In genomic region chr4:123682291-123682690, GRCm38 (mm10) we compare ENCODE assay signal across 16 mouse cellular contexts. TPM values are rescaled to one million over a fixed set of nuclear protein-coding genes. Genes with fewer than 3 reads are reported as not detected.
DNase-seq lines count a peak whose midpoint lies in the region; ATAC-seq and TF ChIP-seq lines count a peak whose summit lies in the region.
"Had no signal": no experiment of that assay in that cellular context is flagged by ENCODE, and none has a peak within 500 bp of the region (broad histone marks: within the 10 kb centered on the region; RNA-seq: fewer than 3 reads in every experiment).

No protein-coding gene starts in this region.

- no peak for TF ChIP-seq POLR2A in olfactory bulb, adult 2 months (IDR thresholded peaks at IDR 0.05; ENCODE audit: insufficient read depth, low read depth, low read length)

- peaks cover 17% of the 10 kb centered on the region; the same call in 1 of the 2 replicates for H3K27me3 ChIP-seq in heart, embryonic 10.5 days (ENCODE audit: insufficient read depth, poor library complexity, severe bottlenecking)
- H3K27me3 ChIP-seq in liver, postnatal 0 days (ENCODE audit: insufficient read depth, low read length) = peaks cover 19% of the 10 kb centered on the region
- H3K27me3 ChIP-seq: forebrain, embryonic 15.5 days; hindbrain, embryonic 13.5 days had no signal

- no peak for DNase-seq in heart, embryonic 10.5 days (ENCODE audit: low spot score)
- DNase-seq in heart, postnatal 14 days = no peak
- DNase-seq in brain, adult 2 months (ENCODE audit: low read depth, low spot score) = peak; percentile 43
- DNase-seq in cerebellum, adult 8-10 months = peak; percentile 36
- DNase-seq in liver, postnatal 0 days = no peak
- no peak for DNase-seq in frontal cortex, adult 2 months (ENCODE audit: extremely low spot score in 1 of 2, low spot score in 1 of 2)
- DNase-seq: adrenal gland, adult 2 months; adrenal gland, postnatal 25 days; gastrocnemius, postnatal 14 days; kidney, adult 11 months had no signal

- TF ChIP-seq CTCF in olfactory bulb, adult 2 months (IDR thresholded peaks at IDR 0.05; ENCODE audit: insufficient read depth, low read depth, low read length) = no peak
- TF ChIP-seq CTCF in liver, postnatal 0 days (IDR thresholded peaks at IDR 0.05; ENCODE audit: low read depth) = no peak

- H3K9me3 ChIP-seq in heart, embryonic 10.5 days = no peaks in the 10 kb centered on the region
- no peaks in the 10 kb centered on the region for H3K9me3 ChIP-seq in liver, postnatal 0 days (ENCODE audit: low read length)
- H3K9me3 ChIP-seq: embryonic facial prominence, embryonic 12.5 days; forebrain, embryonic 15.5 days; heart, embryonic 13.5 days; hindbrain, embryonic 13.5 days had no signal

- no peak overlapping the region for H3K4me2 ChIP-seq in liver, postnatal 0 days (ENCODE audit: low read depth, low read length)
- H3K4me2 ChIP-seq: embryonic facial prominence, embryonic 12.5 days; forebrain, embryonic 15.5 days; heart, embryonic 13.5 days; hindbrain, embryonic 13.5 days had no signal

- H3K36me3 ChIP-seq in heart, embryonic 10.5 days = peaks cover 7% of the 10 kb centered on the region; the same call in 1 of the 2 replicates
- no peaks in the 10 kb centered on the region for H3K36me3 ChIP-seq in liver, postnatal 0 days (replicated peaks; ENCODE audit: insufficient read depth, low read length)
- H3K36me3 ChIP-seq: embryonic facial prominence, embryonic 12.5 days had no signal

- peaks cover 46% of the 10 kb centered on the region for H3K4me1 ChIP-seq in heart, embryonic 10.5 days
- H3K4me1 ChIP-seq in olfactory bulb, adult 2 months (ENCODE audit: control insufficient read depth, insufficient read depth, low read length) = peaks cover 46% of the 10 kb centered on the region
- H3K4me1 ChIP-seq in liver, postnatal 0 days (ENCODE audit: insufficient read depth) = 0 out of 2 replicates have a peak, but pooled peaks cover 3% of the 10 kb centered on the region

- no peak overlapping the region for H3K4me3 ChIP-seq in heart, embryonic 10.5 days
- no peak overlapping the region for H3K4me3 ChIP-seq in olfactory bulb, adult 2 months (ENCODE audit: insufficient read depth, low read depth, low read length)
- H3K4me3 ChIP-seq in liver, postnatal 0 days (ENCODE audit: low read depth, low read length) = no peak overlapping the region
- H3K4me3 ChIP-seq: embryonic facial prominence, embryonic 12.5 days; forebrain, embryonic 15.5 days; heart, embryonic 13.5 days; hindbrain, embryonic 13.5 days had no signal

- peak overlapping the region; percentile 85; the same call in 1 of the 2 replicates for H3K27ac ChIP-seq in heart, embryonic 10.5 days
- peak overlapping the region; percentile 83 for H3K27ac ChIP-seq in olfactory bulb, adult 2 months (ENCODE audit: insufficient read depth, low read depth, low read length)
- H3K27ac ChIP-seq in liver, postnatal 0 days (ENCODE audit: low read depth) = no peak overlapping the region
- H3K27ac ChIP-seq: embryonic facial prominence, embryonic 12.5 days; forebrain, embryonic 15.5 days; hindbrain, embryonic 13.5 days; hindbrain, postnatal 0 days had no signal

- 84% methylated on average over 8 of the region's 8 CpGs for WGBS in heart, embryonic 10.5 days
- 53% methylated on average over 8 of the region's 8 CpGs for WGBS in olfactory bulb, adult 2 months
- WGBS in liver, postnatal 0 days (ENCODE audit: insufficient replicate concordance) = 75% methylated on average over 8 of the region's 8 CpGs

- no peak for ATAC-seq in liver, postnatal 0 days
- ATAC-seq: forebrain, embryonic 15.5 days; hindbrain, postnatal 0 days had no signal

- no peak overlapping the region for H3K9ac ChIP-seq in liver, postnatal 0 days (replicated peaks)
- H3K9ac ChIP-seq: embryonic facial prominence, embryonic 12.5 days; forebrain, embryonic 15.5 days; hindbrain, embryonic 13.5 days had no signal

- intact Hi-C loops in heart, postnatal 14 days (cut with DNase I) = no loop called here

- no peak for TF ChIP-seq EP300 in liver, postnatal 0 days (IDR thresholded peaks at IDR 0.05; ENCODE audit: low read depth)

RNA-seq across cellular contexts. Expression of gene Macf1, which starts 1.9 kb away (rescaled TPM):
- 57.4 and 58.9 TPM in 2 replicates for polyA plus RNA-seq in heart, embryonic 10.5 days (2016; fragmentation: Nextera tagmentation; extraction: Ambion mirVana)
- 100 to 1,000 TPM; 271 to 291 TPM for total RNA-seq in heart, postnatal 14 days (2021)
- polyA plus RNA-seq in olfactory bulb, adult 2 months (2012; ENCODE audit: insufficient read depth, insufficient read length, low replicate concordance, missing spikeins) = 258 and 508 TPM in 2 replicates
- 9.8 and 11.3 TPM in 2 replicates for polyA plus RNA-seq in liver, postnatal 0 days (2015; fragmentation: Nextera tagmentation; extraction: Ambion mirVana)
- 164 and 184 TPM in 2 replicates for polyA plus RNA-seq in frontal cortex, adult 2 months (2012; rRNA removed)

RNA-seq across cellular contexts. Expression of gene Ndufs5, which starts 35.7 kb away (rescaled TPM):
- 453 and 498 TPM in 2 replicates for polyA plus RNA-seq in heart, embryonic 10.5 days (2016; fragmentation: Nextera tagmentation; extraction: Ambion mirVana)
- 100 to 1,000 TPM; 370 to 409 TPM for total RNA-seq in heart, postnatal 14 days (2021)
- not detected in 2 replicates for polyA plus RNA-seq in olfactory bulb, adult 2 months (2012; ENCODE audit: insufficient read depth, insufficient read length, low replicate concordance, missing spikeins)
- polyA plus RNA-seq in liver, postnatal 0 days (2015; fragmentation: Nextera tagmentation; extraction: Ambion mirVana) = 257 and 261 TPM in 2 replicates
- polyA plus RNA-seq in frontal cortex, adult 2 months (2012; rRNA removed) = 517 and 524 TPM in 2 replicates

Comparison
In these comparisons a context has a peak if more than half of its experiments do, and no peak if none do; other contexts are left out.
1. DNase-seq: peak in brain, adult 2 months (single experiment) and cerebellum, adult 8-10 months (single experiment); none in heart, embryonic 10.5 days (single experiment), heart, postnatal 14 days (0 of 2), liver, postnatal 0 days (single experiment) and frontal cortex, adult 2 months (0 of 2).